Mouse (Mus musculus) heart, embryonic 13.5 days (tissue): ENCODE measurements around the gene Myo6. TPM values are rescaled to one million over a fixed set of nuclear protein-coding genes. Genes with fewer than 3 reads are reported as not detected.

Experiments
- ATAC-seq: fragments of 200-750 bp; cut with Nextera tagmentation; 2 replicates; pipeline ENCODE4 v1.8.0; 2017; ENCODE audit warnings: moderate TSS enrichment; ENCODE audit not compliant: insufficient number of reproducible peaks, low FRiP score, low TSS enrichment; ENCODE audit errors: extremely low read depth
- H3K27ac ChIP-seq: fragments of 300-500 bp; sonication (generic); replicated peaks from 2 replicates; pipeline ENCODE4 v1.5.1; 2015; ENCODE audit warnings: moderate library complexity, mild to moderate bottlenecking, inconsistent platforms
- H3K27me3 ChIP-seq: fragments of 300-500 bp; sonication (generic); replicated peaks from 2 replicates; pipeline ENCODE4 v1.6.1; 2015; ENCODE audit warnings: mild to moderate bottlenecking, inconsistent platforms
- H3K36me3 ChIP-seq: fragments of 300-500 bp; sonication (generic); 2 replicates; pipeline ENCODE4 v1.6.1; 2015; ENCODE audit warnings: mild to moderate bottlenecking, inconsistent platforms
- H3K4me1 ChIP-seq: fragments of 300-500 bp; sonication (generic); 2 replicates; pipeline ENCODE4 v1.6.1; 2015; ENCODE audit warnings: inconsistent platforms
- H3K4me2 ChIP-seq: fragments of 300-500 bp; sonication (generic); 2 replicates; pipeline ENCODE4 v1.6.1; 2015; ENCODE audit warnings: inconsistent platforms, mild to moderate bottlenecking, moderate library complexity
- H3K4me3 ChIP-seq: fragments of 300-500 bp; sonication (generic); 2 replicates; pipeline ENCODE4 v1.5.1; 2015; ENCODE audit warnings: moderate library complexity, mild to moderate bottlenecking, inconsistent platforms
- H3K9ac ChIP-seq: fragments of 300-500 bp; sonication (generic); 2 replicates; pipeline ENCODE4 v1.6.1; 2015; ENCODE audit warnings: inconsistent platforms, mild to moderate bottlenecking, moderate library complexity
- H3K9me3 ChIP-seq: fragments of 300-500 bp; sonication (generic); 2 replicates; pipeline ENCODE4 v1.6.1; 2016; ENCODE audit warnings: inconsistent platforms
- WGBS: fragments of 180-500 bp; shearing (Covaris S2); methylation state at CpG from one replicate; pipeline ENCODE4 v1.1.7; 2015; ENCODE audit warnings: mixed read lengths; 5-methylcytosine and 5-hydroxymethylcytosine counted together
- polyA plus RNA-seq: library from polyadenylated mRNA; unstranded; fragments of >200 nt; fragmentation: Nextera tagmentation; extraction: Ambion mirVana; gene quantifications from 2 replicates; pipeline ENCODE4 v1.2.1, GENCODE M21; 2015

Myo6 gene
- polyA plus RNA-seq, 1 experiment from 2014 or later, result 10.1 TPM

GRCm38 (mm10) chr9:80209459-80209858 lies 44.6 kb downstream of the Myo6 start:
- no peak overlapping the region for H3K4me3 ChIP-seq
- no peak overlapping the region for H3K27ac ChIP-seq
- peaks cover 4% of the 10 kb centered on the region; the same call in 1 of the 2 replicates for H3K4me1 ChIP-seq
- ATAC-seq, result no peak
- H3K9ac ChIP-seq, result no peak overlapping the region
- H3K4me2 ChIP-seq, result no peak overlapping the region
- H3K9me3 ChIP-seq, result no peaks in the 10 kb centered on the region
- 76% methylated on average over 10 of the region's 10 CpGs for WGBS
- H3K36me3 ChIP-seq, result no peaks in the 10 kb centered on the region
- H3K27me3 ChIP-seq, result no peaks in the 10 kb centered on the region

DNA sequence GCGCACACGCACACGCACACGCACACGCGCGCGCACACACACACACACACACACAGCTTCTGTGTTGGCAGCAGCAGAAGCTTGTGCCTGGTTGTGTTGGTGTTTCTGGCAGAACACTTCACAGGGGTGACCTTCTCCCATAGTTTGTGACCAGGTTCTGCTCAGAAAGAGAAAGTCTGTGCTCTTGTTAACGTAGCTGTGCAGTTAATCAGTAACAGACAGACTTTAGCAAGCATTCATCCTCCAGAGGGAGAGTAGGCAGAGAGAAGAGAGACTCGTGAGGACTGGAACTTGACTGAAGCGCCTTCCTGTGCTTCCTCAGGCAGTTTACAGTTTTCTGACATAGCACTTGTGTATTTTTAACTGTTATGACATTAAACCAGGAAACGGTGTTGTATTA lies 45.3 kb downstream of the Myo6 start:
- no peak overlapping the region for H3K27ac ChIP-seq
- WGBS, result 78% methylated on average over 12 of the region's 12 CpGs
- no peak for ATAC-seq

DNA sequence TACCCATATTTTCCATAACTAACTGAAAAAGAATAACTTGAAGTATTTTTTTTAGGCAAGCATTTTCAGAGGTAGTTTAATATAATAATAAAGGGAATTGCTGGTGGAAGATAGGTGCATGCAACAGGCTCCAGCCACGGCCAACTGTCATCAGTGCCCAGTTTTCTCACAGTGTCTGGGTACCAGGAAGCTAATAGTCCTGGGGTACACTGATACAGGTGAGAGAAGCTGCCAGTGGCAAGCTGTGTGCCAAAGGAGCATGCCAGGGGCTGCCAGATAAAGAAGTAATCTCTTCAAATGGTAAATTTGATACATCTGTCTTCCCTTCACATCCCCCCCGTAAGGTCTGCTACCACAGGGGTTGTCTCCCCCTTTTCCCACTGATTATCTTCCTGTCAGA lies 48.6 kb downstream of the Myo6 start:
- Histone ChIP-seq H3K27me3 (no peaks in the 10 kb centered on the region), H3K9me3 (no peaks in the 10 kb centered on the region), H3K4me1 (peaks cover 18% of the 10 kb centered on the region), H3K36me3 (no peaks in the 10 kb centered on the region), H3K4me3 (no peak overlapping the region), H3K27ac (no peak overlapping the region), H3K9ac (no peak overlapping the region), H3K4me2 (no peak overlapping the region)
- 72% methylated on average over 2 of the region's 2 CpGs for WGBS
- no peak for ATAC-seq

More for the DNA sequence above, 45.3 kb downstream of the Myo6 start:
- Histone ChIP-seq H3K9me3 (no peaks in the 10 kb centered on the region), H3K4me2 (no peak overlapping the region), H3K4me1 (peaks cover 4% of the 10 kb centered on the region; the same call in 1 of the 2 replicates), H3K27me3 (no peaks in the 10 kb centered on the region), H3K4me3 (no peak overlapping the region), H3K9ac (no peak overlapping the region), H3K36me3 (no peaks in the 10 kb centered on the region)

- Histone ChIP-seq H3K9me3 (no peaks in the 10 kb centered on the region), H3K4me2 (no peak overlapping the region), H3K27me3 (no peaks in the 10 kb centered on the region), H3K27ac (no peak overlapping the region), H3K4me3 (no peak overlapping the region), H3K36me3 (no peaks in the 10 kb centered on the region), H3K4me1 (peaks cover 18% of the 10 kb centered on the region), H3K9ac (no peak overlapping the region)
- no peak for ATAC-seq
- WGBS, result 73% methylated on average over 5 of the region's 5 CpGs
These were observed 50.7 kb downstream of the Myo6 start for GRCm38 (mm10) chr9:80215502-80215901.

DNA sequence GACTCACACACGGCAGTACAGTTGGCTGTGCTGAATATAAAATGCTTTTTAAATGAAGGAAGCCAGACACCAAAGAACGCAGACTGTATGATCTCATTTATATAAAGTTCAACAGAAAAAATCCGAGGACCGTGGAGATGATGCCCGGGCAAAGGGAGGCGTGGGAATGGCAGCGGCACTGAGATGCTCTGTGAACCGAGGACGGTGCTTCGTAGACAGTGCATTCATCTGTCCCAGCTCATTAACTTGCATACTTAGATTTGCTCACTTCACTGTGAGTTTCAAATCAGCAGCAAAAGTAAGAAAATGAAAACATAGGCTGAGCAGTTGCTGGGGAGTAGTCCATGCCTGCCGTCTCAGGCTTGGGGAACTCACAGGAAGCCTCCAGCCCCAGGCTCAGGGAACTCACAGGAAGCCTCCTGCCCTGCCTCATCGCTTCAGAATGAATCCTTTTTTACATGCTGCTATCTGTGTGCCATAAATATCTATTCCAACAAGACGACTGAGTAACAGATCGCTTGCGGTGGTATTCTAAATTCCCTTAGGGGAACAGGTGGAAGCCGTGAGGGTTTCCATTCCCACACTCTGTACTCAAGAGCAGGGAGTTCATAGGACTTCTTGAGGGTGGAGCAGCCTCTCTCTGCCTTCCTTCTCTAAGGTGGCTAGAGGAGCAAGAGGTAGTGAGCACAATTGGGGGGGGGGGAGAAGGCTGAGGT lies 52.1 kb downstream of the Myo6 start:
- 66% methylated on average over 16 of the region's 16 CpGs for WGBS
- H3K4me3 ChIP-seq, result no peak overlapping the region
- no peaks in the 10 kb centered on the region for H3K27me3 ChIP-seq
- H3K9ac ChIP-seq, result no peak overlapping the region
- H3K4me2 ChIP-seq, result peak overlapping the region; percentile 17
- no peak for ATAC-seq
- peak overlapping the region; percentile 15; the same call in 1 of the 2 replicates for H3K27ac ChIP-seq
- peaks cover 18% of the 10 kb centered on the region for H3K4me1 ChIP-seq
- H3K36me3 ChIP-seq, result no peaks in the 10 kb centered on the region
- H3K9me3 ChIP-seq, result no peaks in the 10 kb centered on the region

DNA sequence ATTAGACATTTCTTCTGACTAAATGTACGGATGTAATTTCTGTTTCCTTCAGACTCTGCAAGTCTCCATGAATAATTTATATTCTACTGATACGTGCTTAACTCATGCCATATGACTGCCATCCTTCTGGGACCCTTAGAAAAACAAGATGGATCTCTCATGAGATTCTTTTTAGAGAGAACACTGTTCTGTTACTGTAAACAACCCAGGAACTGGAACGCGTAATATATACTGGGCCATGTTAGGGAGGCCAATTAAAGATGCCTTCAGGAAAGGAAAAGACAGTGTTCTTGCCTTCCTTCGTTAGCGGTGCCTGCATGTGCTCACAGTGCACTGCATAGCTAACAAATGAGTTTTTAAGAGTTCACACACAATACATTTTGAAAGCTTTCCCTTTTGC lies 53.9 kb downstream of the Myo6 start:
- Histone ChIP-seq H3K4me2 (no peak overlapping the region), H3K9me3 (no peaks in the 10 kb centered on the region), H3K36me3 (no peaks in the 10 kb centered on the region), H3K27ac (no peak overlapping the region), H3K27me3 (no peaks in the 10 kb centered on the region), H3K9ac (no peak overlapping the region), H3K4me3 (no peak overlapping the region), H3K4me1 (peaks cover 14% of the 10 kb centered on the region)
- WGBS, result 86% methylated on average over 6 of the region's 6 CpGs
- no peak for ATAC-seq

GRCm38 (mm10) chr9:80223989-80224635 lies 59.3 kb downstream of the Myo6 start:
- no peaks in the 10 kb centered on the region for H3K27me3 ChIP-seq
- no peak overlapping the region for H3K27ac ChIP-seq
- no peaks in the 10 kb centered on the region for H3K9me3 ChIP-seq
- no peak overlapping the region for H3K9ac ChIP-seq
- H3K36me3 ChIP-seq, result no peaks in the 10 kb centered on the region
- H3K4me2 ChIP-seq, result no peak overlapping the region
- WGBS, result 70% methylated on average over 11 of the region's 11 CpGs
- no peak for ATAC-seq
- H3K4me1 ChIP-seq, result no peaks in the 10 kb centered on the region
- H3K4me3 ChIP-seq, result no peak overlapping the region

DNA sequence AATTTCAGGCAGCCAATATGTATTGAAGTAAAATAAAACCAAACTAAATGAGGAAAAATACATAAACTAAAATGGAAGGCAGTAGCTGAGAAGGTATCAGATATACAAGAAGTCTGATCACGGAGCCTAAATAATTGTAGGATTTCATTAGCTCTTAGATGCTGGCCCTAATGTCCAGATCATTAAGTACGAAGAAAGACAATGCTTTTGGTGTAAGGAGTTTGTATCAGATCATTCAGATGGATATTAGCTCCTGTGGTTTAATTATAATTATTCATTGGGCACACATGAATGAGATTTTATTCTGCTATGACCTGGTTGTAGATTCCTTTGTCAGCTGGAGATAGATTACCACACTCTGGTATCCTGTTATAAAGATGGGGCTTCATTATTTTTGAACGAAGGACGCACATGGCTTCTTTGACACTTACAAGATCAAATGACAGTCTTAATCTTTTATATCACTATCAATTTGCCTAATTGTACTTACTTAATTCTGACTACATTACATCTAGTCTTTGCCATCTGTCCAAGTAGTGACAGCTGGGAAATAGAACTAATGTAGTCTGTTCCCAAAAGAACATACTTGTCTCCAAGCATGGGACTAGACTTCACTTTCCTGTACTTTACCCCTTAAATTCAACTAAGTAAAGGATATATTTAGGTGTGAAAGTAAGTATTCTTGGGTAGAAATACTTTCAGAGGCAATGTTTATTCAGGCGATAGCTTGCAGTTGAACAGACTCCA lies 61.9 kb downstream of the Myo6 start:
- Histone ChIP-seq H3K36me3 (no peaks in the 10 kb centered on the region), H3K9ac (no peak overlapping the region), H3K4me3 (no peak overlapping the region), H3K4me1 (no peaks in the 10 kb centered on the region), H3K27ac (no peak overlapping the region), H3K4me2 (no peak overlapping the region), H3K9me3 (no peaks in the 10 kb centered on the region), H3K27me3 (no peaks in the 10 kb centered on the region)
- 88% methylated on average over 5 of the region's 5 CpGs for WGBS
- ATAC-seq, result no peak

DNA sequence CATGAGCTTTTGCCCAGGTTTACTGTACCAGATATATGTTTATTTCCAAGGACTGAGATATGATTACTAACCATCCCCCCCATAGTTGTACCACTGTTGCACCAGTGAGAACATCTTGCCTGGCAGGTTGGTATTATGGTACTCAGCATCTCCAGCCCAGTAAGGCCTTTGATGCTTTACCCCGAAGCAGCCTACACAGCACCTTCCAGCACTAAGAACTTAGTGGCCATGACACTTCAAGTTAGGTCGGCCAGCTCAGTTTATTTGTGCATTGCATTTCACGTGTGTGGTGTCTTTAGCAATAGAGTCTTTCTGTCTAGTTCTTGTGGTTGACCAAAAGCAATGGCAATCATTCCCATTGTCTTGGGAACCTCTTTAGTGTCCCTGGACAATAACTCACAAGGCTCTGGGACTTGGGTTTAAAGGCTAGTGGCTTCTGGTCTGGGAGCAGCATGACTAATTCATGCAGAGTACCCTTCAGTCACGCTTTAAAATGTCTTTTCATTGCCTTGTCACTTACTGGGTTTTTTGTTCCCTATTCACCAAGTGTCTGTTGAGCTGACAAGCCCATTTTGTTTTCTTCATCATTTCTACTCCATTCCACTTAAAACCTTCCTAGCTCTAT lies 69.1 kb downstream of the Myo6 start:
- H3K9ac ChIP-seq, result no peak overlapping the region
- H3K4me1 ChIP-seq, result no peaks in the 10 kb centered on the region
- H3K27ac ChIP-seq, result no peak overlapping the region
- no peak overlapping the region for H3K4me3 ChIP-seq
- WGBS, result 79% methylated on average over 4 of the region's 4 CpGs
- H3K36me3 ChIP-seq, result no peaks in the 10 kb centered on the region
- H3K27me3 ChIP-seq, result no peaks in the 10 kb centered on the region
- H3K4me2 ChIP-seq, result no peak overlapping the region
- no peaks in the 10 kb centered on the region for H3K9me3 ChIP-seq
- no peak for ATAC-seq

GRCm38 (mm10) chr9:80237184-80237799 lies 72.5 kb downstream of the Myo6 start:
- H3K36me3 ChIP-seq, result peaks cover 14% of the 10 kb centered on the region
- peaks cover 8% of the 10 kb centered on the region for H3K9me3 ChIP-seq
- H3K27ac ChIP-seq, result no peak overlapping the region
- no peak for ATAC-seq
- no peak overlapping the region for H3K4me2 ChIP-seq
- H3K4me1 ChIP-seq, result no peaks in the 10 kb centered on the region
- whole genome bisulfite sequencing, result 67% methylated on average over 1 of the region's 1 CpGs
- no peaks in the 10 kb centered on the region for H3K27me3 ChIP-seq
- H3K4me3 ChIP-seq, result no peak overlapping the region
- H3K9ac ChIP-seq, result no peak overlapping the region

DNA sequence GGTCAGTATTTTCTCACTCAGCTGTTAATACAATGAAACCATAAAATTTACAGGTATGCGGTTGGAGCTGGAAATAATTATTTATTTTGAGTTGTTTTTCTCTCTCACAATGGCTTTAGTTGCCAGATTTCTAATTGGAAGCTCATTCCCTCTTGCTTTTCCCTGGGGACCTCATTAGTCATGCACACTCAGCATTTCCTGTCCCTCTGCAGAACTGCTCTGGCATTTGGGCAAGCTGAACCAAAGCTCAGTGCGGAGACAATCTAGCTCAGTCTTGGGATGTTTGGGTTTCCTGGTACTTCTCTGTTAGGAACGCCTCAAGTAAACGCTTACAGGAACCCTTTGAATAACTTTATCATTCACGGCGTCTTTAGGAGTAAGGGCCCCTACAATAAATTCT lies 76.9 kb downstream of the Myo6 start:
- H3K36me3 ChIP-seq, result peaks cover 27% of the 10 kb centered on the region
- ATAC-seq, result no peak
- no peaks in the 10 kb centered on the region for H3K4me1 ChIP-seq
- H3K4me2 ChIP-seq, result no peak overlapping the region
- no peaks in the 10 kb centered on the region for H3K27me3 ChIP-seq
- H3K9me3 ChIP-seq, result peaks cover 8% of the 10 kb centered on the region
- no peak overlapping the region for H3K27ac ChIP-seq
- WGBS, result 71% methylated on average over 6 of the region's 6 CpGs
- no peak overlapping the region for H3K9ac ChIP-seq
- no peak overlapping the region for H3K4me3 ChIP-seq
